In genomic region chr5:136281351-136281750, GRCm38 (mm10) we compare ENCODE assay signal across 9 mouse cellular contexts. TPM values are rescaled to one million over a fixed set of nuclear protein-coding genes. Genes with fewer than 3 reads are reported as not detected.
DNase-seq lines count a peak whose midpoint lies in the region; ATAC-seq and TF ChIP-seq lines count a peak whose summit lies in the region.
"Had no signal": no experiment of that assay in that cellular context is flagged by ENCODE, and none has a peak within 500 bp of the region (broad histone marks: within the 10 kb centered on the region; RNA-seq: fewer than 3 reads in every experiment).

No protein-coding gene starts in this region.

- TF ChIP-seq EP300 in liver, postnatal 0 days (IDR thresholded peaks at IDR 0.05; ENCODE audit: low read depth) = no peak

- DNase-seq in forebrain, embryonic 14.5 days (ENCODE audit: low spot score) = peak; percentile 64
- DNase-seq in liver, postnatal 0 days = no peak
- DNase-seq in liver (no peak), adipocyte (ENCODE audit: low spot score) (peak; percentile 38)
- DNase-seq in layer of hippocampus, postnatal 25 days (ENCODE audit: extremely low spot score in 1 of 2, low spot score in 1 of 2) = peak; percentile 27 to 36
- DNase-seq in hindbrain, embryonic 10.5 days (ENCODE audit: low spot score) = no peak
- DNase-seq in gastrocnemius, adult 8-10 months (ENCODE audit: low spot score in 2 of 2) = no peak

- H3K4me3 ChIP-seq in forebrain, embryonic 14.5 days (ENCODE audit: low read depth, low read length) = no peak overlapping the region
- no peak overlapping the region for H3K4me3 ChIP-seq in forebrain, embryonic 15.5 days
- H3K4me3 ChIP-seq in liver, postnatal 0 days (ENCODE audit: low read depth, low read length) = no peak overlapping the region
- H3K4me3 ChIP-seq in hindbrain, embryonic 10.5 days = no peak overlapping the region
- H3K4me3 ChIP-seq: limb, embryonic 15.5 days had no signal

- H3K27me3 ChIP-seq in forebrain, embryonic 14.5 days (replicated peaks; ENCODE audit: control insufficient read depth, insufficient read depth, low read length) = no peaks in the 10 kb centered on the region
- no peaks in the 10 kb centered on the region for H3K27me3 ChIP-seq in forebrain, embryonic 15.5 days
- H3K27me3 ChIP-seq in liver, postnatal 0 days (ENCODE audit: insufficient read depth, low read length) = no peaks in the 10 kb centered on the region
- H3K27me3 ChIP-seq in hindbrain, embryonic 10.5 days (ENCODE audit: insufficient read depth, poor library complexity, severe bottlenecking) = no peaks in the 10 kb centered on the region
- H3K27me3 ChIP-seq: limb, embryonic 15.5 days had no signal

- peaks cover 88% of the 10 kb centered on the region for H3K36me3 ChIP-seq in forebrain, embryonic 14.5 days (ENCODE audit: control insufficient read depth, insufficient read depth, low read length)
- H3K36me3 ChIP-seq in forebrain, embryonic 15.5 days = peaks cover 77% of the 10 kb centered on the region
- H3K36me3 ChIP-seq in liver, postnatal 0 days (replicated peaks; ENCODE audit: insufficient read depth, low read length) = peaks cover 66% of the 10 kb centered on the region
- peaks cover 100% of the 10 kb centered on the region for H3K36me3 ChIP-seq in hindbrain, embryonic 10.5 days

- no peaks in the 10 kb centered on the region for H3K9me3 ChIP-seq in forebrain, embryonic 14.5 days (replicated peaks; ENCODE audit: control insufficient read depth, low read length)
- H3K9me3 ChIP-seq in forebrain, embryonic 15.5 days = no peaks in the 10 kb centered on the region
- no peaks in the 10 kb centered on the region for H3K9me3 ChIP-seq in liver, postnatal 0 days (ENCODE audit: low read length)
- no peaks in the 10 kb centered on the region for H3K9me3 ChIP-seq in hindbrain, embryonic 10.5 days
- H3K9me3 ChIP-seq: limb, embryonic 15.5 days had no signal

- H3K4me1 ChIP-seq in forebrain, embryonic 14.5 days (ENCODE audit: control insufficient read depth, insufficient read depth, low read length) = no peaks in the 10 kb centered on the region
- no peaks in the 10 kb centered on the region for H3K4me1 ChIP-seq in forebrain, embryonic 15.5 days
- no peaks in the 10 kb centered on the region for H3K4me1 ChIP-seq in liver, postnatal 0 days (ENCODE audit: insufficient read depth)
- no peaks in the 10 kb centered on the region for H3K4me1 ChIP-seq in hindbrain, embryonic 10.5 days (replicated peaks)
- H3K4me1 ChIP-seq: limb, embryonic 15.5 days had no signal

- no peak overlapping the region for H3K9ac ChIP-seq in forebrain, embryonic 14.5 days (ENCODE audit: low read length)
- H3K9ac ChIP-seq in forebrain, embryonic 15.5 days (replicated peaks) = no peak overlapping the region
- no peak overlapping the region for H3K9ac ChIP-seq in liver, postnatal 0 days (replicated peaks)
- H3K9ac ChIP-seq: limb, embryonic 15.5 days had no signal

- WGBS in forebrain, embryonic 14.5 days = 63% methylated on average over 6 of the region's 6 CpGs
- 57% methylated on average over 6 of the region's 6 CpGs for WGBS in forebrain, embryonic 15.5 days
- WGBS in liver, postnatal 0 days (ENCODE audit: insufficient replicate concordance) = 69% methylated on average over 6 of the region's 6 CpGs
- 66% methylated on average over 6 of the region's 6 CpGs for WGBS in hindbrain, embryonic 10.5 days

- TF ChIP-seq CTCF in liver, postnatal 0 days (IDR thresholded peaks at IDR 0.05; ENCODE audit: low read depth) = peak; percentile 66

- H3K4me2 ChIP-seq in forebrain, embryonic 14.5 days (ENCODE audit: low read length) = no peak overlapping the region
- no peak overlapping the region for H3K4me2 ChIP-seq in forebrain, embryonic 15.5 days (replicated peaks)
- no peak overlapping the region for H3K4me2 ChIP-seq in liver, postnatal 0 days (ENCODE audit: low read depth, low read length)
- H3K4me2 ChIP-seq: limb, embryonic 15.5 days had no signal

- no peak for ATAC-seq in forebrain, embryonic 14.5 days
- no peak for ATAC-seq in forebrain, embryonic 15.5 days (replicated peaks)
- ATAC-seq in liver, postnatal 0 days = no peak

- H3K27ac ChIP-seq in forebrain, embryonic 14.5 days (ENCODE audit: low read depth, low read length) = no peak overlapping the region
- H3K27ac ChIP-seq in forebrain, embryonic 15.5 days (replicated peaks) = no peak overlapping the region
- no peak overlapping the region for H3K27ac ChIP-seq in liver, postnatal 0 days (ENCODE audit: low read depth)
- H3K27ac ChIP-seq in hindbrain, embryonic 10.5 days = no peak overlapping the region
- H3K27ac ChIP-seq: limb, embryonic 15.5 days had no signal

RNA-seq across cellular contexts. Expression of gene Sh2b2, which starts 35.0 kb away (rescaled TPM):
- polyA plus RNA-seq in forebrain, embryonic 14.5 days (2014; fragmentation: Nextera tagmentation; extraction: Ambion mirVana) = 16.5 and 22.6 TPM in 2 replicates
- 29.0 and 30.0 TPM in 2 replicates for polyA plus RNA-seq in forebrain, embryonic 15.5 days (2015; fragmentation: Nextera tagmentation; extraction: Ambion mirVana)
- polyA plus RNA-seq in liver, postnatal 0 days (2015; fragmentation: Nextera tagmentation; extraction: Ambion mirVana) = 1.3 and 1.7 TPM in 2 replicates
- total RNA-seq in layer of hippocampus, postnatal 25 days (2021) = 1 to 10 TPM; 5.7 to 6.4 TPM
- 14.1 and 17.3 TPM in 2 replicates for polyA plus RNA-seq in hindbrain, embryonic 10.5 days (2016; fragmentation: Nextera tagmentation; extraction: Ambion mirVana)
- total RNA-seq in gastrocnemius, adult 8-10 months (2022) = 1 to 10 TPM; 2.1 to 2.8 (median 2.5) TPM

Comparison
In these comparisons a context has a peak if more than half of its experiments do, and no peak if none do; other contexts are left out.
1. DNase-seq: peak in forebrain, embryonic 14.5 days (single experiment), adipocyte (single experiment) and layer of hippocampus, postnatal 25 days (2 of 2); none in liver, postnatal 0 days (single experiment), liver (single experiment), hindbrain, embryonic 10.5 days (single experiment) and gastrocnemius, adult 8-10 months (0 of 2).